Mouse (Mus musculus): ENCODE results near the gene Eno3. TPM values are rescaled to one million over a fixed set of nuclear protein-coding genes. Genes with fewer than 3 reads are reported as not detected.

The Eno3 gene
- polyA plus RNA-seq, 1 experiment from 2014 or later: 12.0 TPM

- no peak for ATAC-seq (ENCODE audit: low FRiP score, low read depth)
- Histone ChIP-seq H3K4me3 (no peak overlapping the region), H3K27ac (replicated peaks) (no peak overlapping the region), H3K9ac (replicated peaks) (no peak overlapping the region), H3K4me2 (replicated peaks) (no peak overlapping the region), H3K36me3 (peaks cover 55% of the 10 kb centered on the region), H3K4me1 (peaks cover 15% of the 10 kb centered on the region), H3K9me3 (no peaks in the 10 kb centered on the region), H3K27me3 (no peaks in the 10 kb centered on the region)
- 95% methylated on average over 6 of the region's 6 CpGs for WGBS
Observed at GRCm38 (mm10) chr11:70663957-70664356, 7.0 kb downstream of the Eno3 start.

- Histone ChIP-seq H3K36me3 (peaks cover 55% of the 10 kb centered on the region), H3K4me1 (peaks cover 15% of the 10 kb centered on the region), H3K9ac (replicated peaks) (no peak overlapping the region), H3K27ac (replicated peaks) (no peak overlapping the region), H3K4me3 (no peak overlapping the region), H3K9me3 (no peaks in the 10 kb centered on the region), H3K4me2 (replicated peaks) (no peak overlapping the region), H3K27me3 (no peaks in the 10 kb centered on the region)
- WGBS: 93% methylated on average over 9 of the region's 9 CpGs
- no peak for ATAC-seq (ENCODE audit: low FRiP score, low read depth)
Observed at GRCm38 (mm10) chr11:70664741-70665140, 7.7 kb downstream of the Eno3 start.

DNA sequence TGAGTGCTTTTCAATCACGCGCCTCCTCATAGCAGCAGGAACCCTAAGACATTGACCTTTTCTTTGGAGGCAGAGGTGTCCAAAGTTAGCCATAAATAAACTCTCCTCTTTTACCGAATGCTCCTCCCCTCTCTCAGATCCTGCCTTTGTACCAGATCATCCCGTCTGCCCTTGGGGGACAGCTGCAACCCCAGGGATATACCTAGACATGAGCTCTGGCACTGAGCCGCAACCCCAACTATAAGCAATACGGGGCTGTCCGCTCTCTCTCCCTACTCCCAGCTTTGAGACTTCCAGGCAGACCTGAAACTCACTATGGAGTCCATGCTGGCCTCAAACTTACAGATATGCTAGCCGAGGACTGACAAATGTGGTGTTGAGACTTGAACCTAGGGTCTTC is 9.7 kb downstream of the Eno3 start:
- Histone ChIP-seq H3K27me3 (no peaks in the 10 kb centered on the region), H3K4me3 (no peak overlapping the region), H3K27ac (replicated peaks) (no peak overlapping the region), H3K9ac (replicated peaks) (no peak overlapping the region), H3K4me1 (peaks cover 27% of the 10 kb centered on the region), H3K4me2 (replicated peaks) (no peak overlapping the region), H3K36me3 (peaks cover 48% of the 10 kb centered on the region), H3K9me3 (no peaks in the 10 kb centered on the region)
- no peak for ATAC-seq (ENCODE audit: low FRiP score, low read depth)
- 90% methylated on average over 8 of the region's 8 CpGs for WGBS

DNA sequence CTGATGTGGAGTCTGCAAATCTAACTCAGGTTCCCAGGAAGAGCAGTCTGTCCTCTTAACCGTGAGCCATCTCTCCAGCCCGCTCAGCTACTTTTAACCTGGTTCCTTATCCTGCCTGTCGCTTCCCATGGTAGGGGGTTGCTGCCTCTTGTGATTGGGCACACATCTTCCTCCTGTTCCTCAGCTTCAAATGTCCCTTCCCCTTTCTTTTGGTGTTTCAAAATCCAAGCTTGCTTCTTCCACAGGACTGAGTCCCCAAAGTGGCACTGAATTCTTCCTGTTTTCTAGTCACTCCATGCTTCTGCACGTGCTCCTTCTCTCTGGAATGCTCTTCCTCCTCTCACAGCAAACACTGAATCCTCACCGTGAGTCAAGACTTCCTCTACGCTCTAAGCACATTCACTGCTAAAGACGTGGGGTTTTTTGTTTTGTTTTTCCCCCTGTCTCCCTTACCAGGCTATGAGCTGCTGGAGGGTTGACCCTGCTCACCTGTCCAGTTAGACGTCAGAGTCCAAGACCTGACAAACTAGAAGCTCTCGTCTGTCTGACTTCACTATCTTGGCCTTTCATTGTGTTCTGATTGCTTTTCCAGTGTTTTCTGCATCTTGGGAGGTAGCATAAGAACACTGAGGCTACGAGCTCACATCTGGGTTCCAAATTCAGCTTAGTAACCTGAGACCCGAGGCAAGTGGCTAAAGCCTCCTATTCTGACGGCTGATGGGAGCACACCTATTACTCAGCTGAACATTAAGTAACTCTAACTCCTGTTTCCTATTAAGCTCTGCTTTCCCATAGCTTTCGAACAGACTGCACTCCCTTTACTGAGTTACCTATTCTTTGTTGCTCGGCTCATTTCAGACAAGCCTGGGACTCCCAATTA is 10.5 kb downstream of the Eno3 start:
- peak overlapping the region; percentile 90; the same call in 1 of the 2 replicates for H3K27ac ChIP-seq (replicated peaks)
- peaks cover 48% of the 10 kb centered on the region for H3K36me3 ChIP-seq
- H3K9ac ChIP-seq (replicated peaks): peak overlapping the region; percentile 62; the same call in 1 of the 2 replicates
- no peaks in the 10 kb centered on the region for H3K27me3 ChIP-seq
- H3K4me1 ChIP-seq: peaks cover 27% of the 10 kb centered on the region
- WGBS: 79% methylated on average over 14 of the region's 14 CpGs
- peak overlapping the region; percentile 67 for H3K4me3 ChIP-seq
- no peaks in the 10 kb centered on the region for H3K9me3 ChIP-seq
- ATAC-seq (ENCODE audit: low FRiP score, low read depth): no peak
- H3K4me2 ChIP-seq (replicated peaks): peak overlapping the region; percentile 94

DNA sequence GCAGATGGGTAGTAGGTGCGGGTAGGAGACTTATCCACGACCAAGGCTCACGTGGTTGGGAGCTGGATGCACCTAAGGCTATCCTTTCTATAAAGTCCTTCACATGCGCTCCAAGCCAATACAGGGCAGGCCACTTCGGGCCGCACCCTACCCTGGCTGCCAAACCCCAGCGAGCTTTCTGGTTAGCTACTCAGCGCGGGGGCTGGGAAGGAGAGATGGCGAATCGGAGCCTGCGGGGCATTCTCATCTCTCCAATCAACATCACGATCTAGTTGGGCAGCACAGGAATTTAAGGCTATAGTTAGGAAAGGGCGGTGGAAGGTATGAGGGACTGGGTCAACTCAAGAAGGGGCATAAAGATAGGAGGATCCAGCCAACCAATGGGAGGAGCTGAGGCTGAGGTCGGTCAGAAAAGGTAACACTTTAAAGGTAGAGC is 11.4 kb downstream of the Eno3 start:
- no peaks in the 10 kb centered on the region for H3K9me3 ChIP-seq
- peak overlapping the region; percentile 62 for H3K9ac ChIP-seq (replicated peaks)
- H3K27ac ChIP-seq (replicated peaks): peak overlapping the region; percentile 90
- H3K27me3 ChIP-seq: no peaks in the 10 kb centered on the region
- peaks cover 39% of the 10 kb centered on the region for H3K36me3 ChIP-seq
- ATAC-seq (ENCODE audit: low FRiP score, low read depth): peak; percentile 27; the same call in 1 of the 2 replicates
- peaks cover 27% of the 10 kb centered on the region for H3K4me1 ChIP-seq
- H3K4me2 ChIP-seq (replicated peaks): peak overlapping the region; percentile 94
- H3K4me3 ChIP-seq: peak overlapping the region; percentile 67
- WGBS: 1% methylated on average over 15 of the region's 15 CpGs

DNA sequence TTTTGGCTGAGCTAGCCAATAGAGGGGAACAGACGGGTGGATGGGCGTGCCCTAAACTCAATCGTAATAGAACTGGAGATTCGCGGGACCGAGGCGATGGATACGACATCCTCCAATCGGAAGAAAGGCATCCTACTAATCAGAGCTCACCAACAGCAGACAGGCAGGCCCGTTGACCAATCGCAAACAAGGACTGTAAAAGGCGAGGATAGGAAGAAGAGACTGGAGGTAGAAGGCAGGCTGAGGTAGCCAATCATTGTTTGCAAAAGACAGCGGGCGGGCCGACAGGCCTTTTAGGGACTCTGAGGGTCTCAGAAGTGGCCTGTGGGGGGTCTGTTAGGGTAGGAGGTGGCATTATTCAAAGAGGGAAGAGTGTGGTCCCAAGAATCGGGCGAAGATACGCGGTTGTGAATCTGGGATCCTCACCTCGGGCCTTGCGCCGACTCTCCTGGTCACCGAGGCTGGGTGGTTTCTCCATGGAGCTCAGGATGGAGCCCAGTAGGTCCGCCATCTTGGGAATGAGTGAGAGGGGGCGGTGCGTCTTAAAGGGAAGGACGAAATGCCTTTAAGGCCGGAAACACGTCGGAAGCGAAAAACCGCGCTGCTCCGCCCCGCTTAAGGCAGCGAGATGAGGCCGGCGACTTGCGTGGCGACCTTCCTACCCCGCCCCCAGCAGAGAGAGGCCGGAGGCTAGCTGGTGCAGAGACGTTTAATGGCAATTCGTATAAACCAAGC is 11.9 kb downstream of the Eno3 start, which contains the start of gene Spag7:
Gene Spag7, minus strand, starts transcription at position 646 of the 735 bp plus-strand sequence.
- Histone ChIP-seq H3K4me3 (peak within 1 kb of the TSS; percentile 67), H3K4me1 (peaks cover 27% of the 10 kb centered on the region), H3K9ac (replicated peaks) (peak within 1 kb of the TSS; percentile 84), H3K27ac (replicated peaks) (peak within 1 kb of the TSS; percentile 90), H3K27me3 (no peaks in the 10 kb centered on the region), H3K36me3 (peaks cover 39% of the 10 kb centered on the region), H3K9me3 (no peaks in the 10 kb centered on the region), H3K4me2 (replicated peaks) (peak within 1 kb of the TSS; percentile 94)
- under 1% methylated on average over 44 of the region's 44 CpGs for WGBS
- peak; percentile 95 for ATAC-seq (ENCODE audit: low FRiP score, low read depth)

- under 1% methylated on average over 31 of the region's 31 CpGs for WGBS
- peak; percentile 52 for ATAC-seq (ENCODE audit: low FRiP score, low read depth)
- H3K9me3 ChIP-seq: no peaks in the 10 kb centered on the region
- H3K4me1 ChIP-seq: peaks cover 27% of the 10 kb centered on the region
- peak overlapping the region; percentile 84 for H3K9ac ChIP-seq (replicated peaks)
- peak overlapping the region; percentile 94 for H3K4me2 ChIP-seq (replicated peaks)
- peaks cover 38% of the 10 kb centered on the region for H3K36me3 ChIP-seq
- H3K4me3 ChIP-seq: peak overlapping the region; percentile 67
- H3K27me3 ChIP-seq: no peaks in the 10 kb centered on the region
- peak overlapping the region; percentile 90 for H3K27ac ChIP-seq (replicated peaks)
Observed at GRCm38 (mm10) chr11:70669582-70670345, 12.8 kb downstream of the Eno3 start.

- no peak for ATAC-seq (ENCODE audit: low FRiP score, low read depth)
- peaks cover 37% of the 10 kb centered on the region for H3K36me3 ChIP-seq
Observed at GRCm38 (mm10) chr11:70670483-70670882, 13.5 kb downstream of the Eno3 start.

GRCm38 (mm10) chr11:70671333-70672047 is 14.5 kb downstream of the Eno3 start:
- no peaks in the 10 kb centered on the region for H3K9me3 ChIP-seq
- H3K4me3 ChIP-seq: no peak overlapping the region
- no peak for ATAC-seq (ENCODE audit: low FRiP score, low read depth)
- H3K4me2 ChIP-seq (replicated peaks): peak overlapping the region; percentile 94; the same call in 1 of the 2 replicates
- 80% methylated on average over 16 of the region's 16 CpGs for WGBS
- 0 out of 2 replicates have a peak overlapping the region, but pooled peaks have one; percentile 24 for H3K9ac ChIP-seq (replicated peaks)
- H3K4me1 ChIP-seq: peaks cover 27% of the 10 kb centered on the region
- H3K27ac ChIP-seq (replicated peaks): no peak overlapping the region
- peaks cover 38% of the 10 kb centered on the region for H3K36me3 ChIP-seq
- H3K27me3 ChIP-seq: no peaks in the 10 kb centered on the region

More at GRCm38 (mm10) chr11:70670483-70670882, 13.5 kb downstream of the Eno3 start:
- peak overlapping the region; percentile 94 for H3K4me2 ChIP-seq (replicated peaks)
- H3K27ac ChIP-seq (replicated peaks): peak overlapping the region; percentile 90
- no peaks in the 10 kb centered on the region for H3K9me3 ChIP-seq
- peak overlapping the region; percentile 84 for H3K9ac ChIP-seq (replicated peaks)
- H3K4me3 ChIP-seq: peak overlapping the region; percentile 67
- WGBS: 48% methylated on average over 14 of the region's 14 CpGs
- H3K4me1 ChIP-seq: peaks cover 27% of the 10 kb centered on the region
- no peaks in the 10 kb centered on the region for H3K27me3 ChIP-seq

- H3K27me3 ChIP-seq: no peaks in the 10 kb centered on the region
- peaks cover 12% of the 10 kb centered on the region for H3K4me1 ChIP-seq
- H3K4me2 ChIP-seq (replicated peaks): no peak overlapping the region
- H3K36me3 ChIP-seq: peaks cover 50% of the 10 kb centered on the region
- no peak overlapping the region for H3K4me3 ChIP-seq
- H3K27ac ChIP-seq (replicated peaks): no peak overlapping the region
- WGBS: 59% methylated on average over 6 of the region's 6 CpGs
- no peak overlapping the region for H3K9ac ChIP-seq (replicated peaks)
- no peaks in the 10 kb centered on the region for H3K9me3 ChIP-seq
- no peak for ATAC-seq (ENCODE audit: low FRiP score, low read depth)
Observed at GRCm38 (mm10) chr11:70674014-70674413, 17.0 kb downstream of the Eno3 start.

DNA sequence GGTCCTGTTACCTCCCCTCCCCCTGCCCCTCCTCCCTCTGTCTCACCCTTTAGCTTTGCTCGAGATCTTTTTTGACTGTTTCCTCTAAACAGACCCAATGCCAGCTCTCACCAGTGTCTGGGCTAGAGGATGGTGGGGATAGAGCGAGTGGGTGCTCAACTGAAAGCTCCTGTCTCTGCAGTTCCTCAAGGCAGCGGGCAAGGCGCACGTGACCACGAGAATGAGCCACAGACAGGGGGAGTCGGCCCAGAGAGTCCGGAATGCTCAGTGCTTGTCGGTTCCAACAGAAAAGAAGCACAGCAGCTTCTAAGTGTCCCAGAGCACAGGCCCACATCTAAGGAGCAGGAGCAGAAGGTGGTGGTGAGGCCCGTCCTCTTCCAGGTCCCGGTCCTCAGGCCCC is 17.5 kb downstream of the Eno3 start:
- peaks cover 55% of the 10 kb centered on the region for H3K36me3 ChIP-seq
- H3K4me1 ChIP-seq: peaks cover 12% of the 10 kb centered on the region
- H3K27me3 ChIP-seq: no peaks in the 10 kb centered on the region

More for the DNA sequence above, 17.5 kb downstream of the Eno3 start:
- ATAC-seq (ENCODE audit: low FRiP score, low read depth): no peak
- H3K9me3 ChIP-seq: no peaks in the 10 kb centered on the region
- H3K9ac ChIP-seq (replicated peaks): no peak overlapping the region
- no peak overlapping the region for H3K4me2 ChIP-seq (replicated peaks)
- H3K27ac ChIP-seq (replicated peaks): no peak overlapping the region; the same call in 1 of the 2 replicates
- no peak overlapping the region for H3K4me3 ChIP-seq
- 68% methylated on average over 11 of the region's 11 CpGs for WGBS

All from midbrain, embryonic 12.5 days (tissue).